Mouse (Mus musculus): ENCODE measurements at regions not wholly inside any gene's neighbourhood (a gene's known extent, or its start where the extent isn't known, plus 50 kb on each side); places are given as distances from the start of the nearest gene placed in this dataset.

GRCm38 (mm10) chr4:105313151-105313818 lies 156.1 kb downstream of the Plpp3 start:
- Histone ChIP-seq H3K4me3 (ENCODE audit: low read depth, low read length) (no peak overlapping the region), H3K27me3 (ENCODE audit: control insufficient read depth, insufficient read depth, low read length) (no peaks in the 10 kb centered on the region), H3K9ac (replicated peaks; ENCODE audit: low read length) (no peak overlapping the region), H3K4me1 (ENCODE audit: control insufficient read depth, insufficient read depth, low read length) (no peaks in the 10 kb centered on the region), H3K4me2 (ENCODE audit: low read depth, low read length) (no peak overlapping the region), H3K36me3 (replicated peaks; ENCODE audit: control insufficient read depth, insufficient read depth, low read depth, low read length) (no peaks in the 10 kb centered on the region), H3K27ac (replicated peaks; ENCODE audit: low read depth, low read length) (no peak overlapping the region), H3K9me3 (replicated peaks; ENCODE audit: control insufficient read depth, low read length) (no peaks in the 10 kb centered on the region)
- DNase-seq (ENCODE audit: low spot score) = no peak
- 75% methylated on average over 10 of the region's 10 CpGs for WGBS
- ATAC-seq (replicated peaks; ENCODE audit: insufficient number of reproducible peaks, low FRiP score, low TSS enrichment, low read depth) = no peak

GRCm38 (mm10) chr4:105315095-105315494 lies 157.9 kb downstream of the Plpp3 start:
- Histone ChIP-seq H3K4me3 (ENCODE audit: low read depth, low read length) (no peak overlapping the region), H3K9ac (replicated peaks; ENCODE audit: low read length) (no peak overlapping the region), H3K4me2 (ENCODE audit: low read depth, low read length) (no peak overlapping the region), H3K4me1 (ENCODE audit: control insufficient read depth, insufficient read depth, low read length) (no peaks in the 10 kb centered on the region), H3K9me3 (replicated peaks; ENCODE audit: control insufficient read depth, low read length) (no peaks in the 10 kb centered on the region), H3K27me3 (ENCODE audit: control insufficient read depth, insufficient read depth, low read length) (no peaks in the 10 kb centered on the region), H3K36me3 (replicated peaks; ENCODE audit: control insufficient read depth, insufficient read depth, low read depth, low read length) (no peaks in the 10 kb centered on the region), H3K27ac (replicated peaks; ENCODE audit: low read depth, low read length) (no peak overlapping the region)
- no peak for DNase-seq (ENCODE audit: low spot score)
- 66% methylated on average over 5 of the region's 5 CpGs for WGBS
- ATAC-seq (replicated peaks; ENCODE audit: insufficient number of reproducible peaks, low FRiP score, low TSS enrichment, low read depth) = no peak

- Histone ChIP-seq H3K27ac (replicated peaks; ENCODE audit: low read depth, low read length) (no peak overlapping the region), H3K36me3 (replicated peaks; ENCODE audit: control insufficient read depth, insufficient read depth, low read depth, low read length) (no peaks in the 10 kb centered on the region), H3K27me3 (ENCODE audit: control insufficient read depth, insufficient read depth, low read length) (no peaks in the 10 kb centered on the region), H3K4me1 (ENCODE audit: control insufficient read depth, insufficient read depth, low read length) (no peaks in the 10 kb centered on the region), H3K4me2 (ENCODE audit: low read depth, low read length) (no peak overlapping the region), H3K9me3 (replicated peaks; ENCODE audit: control insufficient read depth, low read length) (no peaks in the 10 kb centered on the region), H3K4me3 (ENCODE audit: low read depth, low read length) (no peak overlapping the region), H3K9ac (replicated peaks; ENCODE audit: low read length) (no peak overlapping the region)
- ATAC-seq (replicated peaks; ENCODE audit: insufficient number of reproducible peaks, low FRiP score, low TSS enrichment, low read depth) (no peak), DNase-seq (ENCODE audit: low spot score) (no peak)
- 75% methylated on average over 12 of the region's 12 CpGs for WGBS
Measured at GRCm38 (mm10) chr4:105316478-105317206, 159.5 kb downstream of the Plpp3 start.

- DNase-seq (ENCODE audit: low spot score) = no peak
- ATAC-seq (replicated peaks; ENCODE audit: insufficient number of reproducible peaks, low FRiP score, low TSS enrichment, low read depth) = no peak
Measured at GRCm38 (mm10) chr4:105318421-105318820, 161.3 kb downstream of the Plpp3 start.

GRCm38 (mm10) chr4:105323446-105323845 lies 166.3 kb downstream of the Plpp3 start:
- no peak for ATAC-seq (replicated peaks; ENCODE audit: insufficient number of reproducible peaks, low FRiP score, low TSS enrichment, low read depth)
- 55% methylated on average over 1 of the region's 1 CpGs for WGBS
- H3K27ac ChIP-seq (replicated peaks; ENCODE audit: low read depth, low read length) = no peak overlapping the region

More at GRCm38 (mm10) chr4:105318421-105318820, 161.3 kb downstream of the Plpp3 start:
- Histone ChIP-seq H3K9me3 (replicated peaks; ENCODE audit: control insufficient read depth, low read length) (no peaks in the 10 kb centered on the region), H3K4me1 (ENCODE audit: control insufficient read depth, insufficient read depth, low read length) (no peaks in the 10 kb centered on the region), H3K9ac (replicated peaks; ENCODE audit: low read length) (no peak overlapping the region), H3K4me3 (ENCODE audit: low read depth, low read length) (no peak overlapping the region), H3K27ac (replicated peaks; ENCODE audit: low read depth, low read length) (no peak overlapping the region), H3K27me3 (ENCODE audit: control insufficient read depth, insufficient read depth, low read length) (no peaks in the 10 kb centered on the region), H3K36me3 (replicated peaks; ENCODE audit: control insufficient read depth, insufficient read depth, low read depth, low read length) (no peaks in the 10 kb centered on the region), H3K4me2 (ENCODE audit: low read depth, low read length) (no peak overlapping the region)
- 96% methylated on average over 2 of the region's 2 CpGs for WGBS

GRCm38 (mm10) chr4:105326989-105327388 lies 169.8 kb downstream of the Plpp3 start:
- WGBS = 58% methylated on average over 3 of the region's 3 CpGs
- no peak overlapping the region for H3K4me2 ChIP-seq (ENCODE audit: low read depth, low read length)
- H3K36me3 ChIP-seq (replicated peaks; ENCODE audit: control insufficient read depth, insufficient read depth, low read depth, low read length) = no peaks in the 10 kb centered on the region
- ATAC-seq (replicated peaks; ENCODE audit: insufficient number of reproducible peaks, low FRiP score, low TSS enrichment, low read depth) (no peak), DNase-seq (ENCODE audit: low spot score) (no peak)
- H3K27me3 ChIP-seq (ENCODE audit: control insufficient read depth, insufficient read depth, low read length) = no peaks in the 10 kb centered on the region
- no peak overlapping the region for H3K4me3 ChIP-seq (ENCODE audit: low read depth, low read length)
- no peak overlapping the region for H3K27ac ChIP-seq (replicated peaks; ENCODE audit: low read depth, low read length)
- no peaks in the 10 kb centered on the region; the same call in 1 of the 2 replicates for H3K4me1 ChIP-seq (ENCODE audit: control insufficient read depth, insufficient read depth, low read length)
- no peak overlapping the region for H3K9ac ChIP-seq (replicated peaks; ENCODE audit: low read length)
- H3K9me3 ChIP-seq (replicated peaks; ENCODE audit: control insufficient read depth, low read length) = no peaks in the 10 kb centered on the region

More at GRCm38 (mm10) chr4:105323446-105323845, 166.3 kb downstream of the Plpp3 start:
- Histone ChIP-seq H3K36me3 (replicated peaks; ENCODE audit: control insufficient read depth, insufficient read depth, low read depth, low read length) (no peaks in the 10 kb centered on the region), H3K4me2 (ENCODE audit: low read depth, low read length) (no peak overlapping the region), H3K27me3 (ENCODE audit: control insufficient read depth, insufficient read depth, low read length) (no peaks in the 10 kb centered on the region), H3K4me3 (ENCODE audit: low read depth, low read length) (no peak overlapping the region), H3K4me1 (ENCODE audit: control insufficient read depth, insufficient read depth, low read length) (no peaks in the 10 kb centered on the region), H3K9ac (replicated peaks; ENCODE audit: low read length) (no peak overlapping the region), H3K9me3 (replicated peaks; ENCODE audit: control insufficient read depth, low read length) (no peaks in the 10 kb centered on the region)
- DNase-seq (ENCODE audit: low spot score) = no peak

- WGBS = 85% methylated on average over 5 of the region's 5 CpGs
- Histone ChIP-seq H3K9me3 (replicated peaks; ENCODE audit: control insufficient read depth, low read length) (no peaks in the 10 kb centered on the region), H3K36me3 (replicated peaks; ENCODE audit: control insufficient read depth, insufficient read depth, low read depth, low read length) (no peaks in the 10 kb centered on the region)
Measured at GRCm38 (mm10) chr4:105327711-105328471, 170.7 kb downstream of the Plpp3 start.

More at GRCm38 (mm10) chr4:105327711-105328471, 170.7 kb downstream of the Plpp3 start:
- H3K4me2 ChIP-seq (ENCODE audit: low read depth, low read length) = no peak overlapping the region
- DNase-seq (ENCODE audit: low spot score) (no peak), ATAC-seq (replicated peaks; ENCODE audit: insufficient number of reproducible peaks, low FRiP score, low TSS enrichment, low read depth) (no peak)
- no peak overlapping the region for H3K27ac ChIP-seq (replicated peaks; ENCODE audit: low read depth, low read length)
- H3K9ac ChIP-seq (replicated peaks; ENCODE audit: low read length) = no peak overlapping the region
- no peak overlapping the region for H3K4me3 ChIP-seq (ENCODE audit: low read depth, low read length)
- no peaks in the 10 kb centered on the region; the same call in 1 of the 2 replicates for H3K4me1 ChIP-seq (ENCODE audit: control insufficient read depth, insufficient read depth, low read length)
- no peaks in the 10 kb centered on the region for H3K27me3 ChIP-seq (ENCODE audit: control insufficient read depth, insufficient read depth, low read length)

All from embryonic facial prominence, embryonic 11.5 days (tissue).